Mouse (Mus musculus) stomach, postnatal 0 days (tissue): ENCODE measurements around the gene Swi5. TPM values are rescaled to one million over a fixed set of nuclear protein-coding genes. Genes with fewer than 3 reads are reported as not detected.

Experiments
- ATAC-seq: fragments of 200-750 bp; cut with Nextera tagmentation; 2 replicates; pipeline ENCODE4 v1.8.0; 2017; ENCODE audit not compliant: low FRiP score, low TSS enrichment
- DNase-seq: peaks from one replicate; pipeline ENCODE4 v3.0.0-alpha.2; 2016; ENCODE audit warnings: low spot score
- H3K27ac ChIP-seq: fragments of 300-500 bp; sonication (generic); replicated peaks from 2 replicates; pipeline ENCODE4 v1.5.1; 2014; ENCODE audit warnings: mild to moderate bottlenecking, control low read depth
- H3K27me3 ChIP-seq: fragments of 300-500 bp; sonication (generic); 2 replicates; pipeline ENCODE4 v1.6.1; 2014; ENCODE audit warnings: low read length; ENCODE audit not compliant: control insufficient read depth, insufficient read depth
- H3K36me3 ChIP-seq: fragments of 300-500 bp; sonication (generic); 2 replicates; pipeline ENCODE4 v1.6.1; 2014; ENCODE audit warnings: low read length, mixed read lengths; ENCODE audit not compliant: control insufficient read depth, insufficient read depth
- H3K4me1 ChIP-seq: fragments of 300-500 bp; sonication (generic); replicated peaks from 2 replicates; pipeline ENCODE4 v1.6.1; 2014; ENCODE audit warnings: antibody characterized with exemption; ENCODE audit not compliant: control insufficient read depth, insufficient read depth
- H3K4me2 ChIP-seq: fragments of 300-500 bp; sonication (generic); replicated peaks from 2 replicates; pipeline ENCODE4 v1.6.1; 2014; ENCODE audit warnings: low read depth, mild to moderate bottlenecking, control low read depth, moderate library complexity
- H3K4me3 ChIP-seq: fragments of 300-500 bp; sonication (generic); 2 replicates; pipeline ENCODE4 v1.5.1; 2014; ENCODE audit warnings: low read depth, low read length, control low read depth
- H3K9ac ChIP-seq: fragments of 300-500 bp; sonication (generic); 2 replicates; pipeline ENCODE4 v1.6.1; 2014; ENCODE audit warnings: mild to moderate bottlenecking, low read length, control low read depth, mixed read lengths
- H3K9me3 ChIP-seq: fragments of 300-500 bp; sonication (generic); 2 replicates; pipeline ENCODE4 v1.6.1; 2016; ENCODE audit warnings: low read length; ENCODE audit not compliant: control insufficient read depth
- CTCF ChIP-seq: IDR thresholded peaks from 2 replicates; pipeline ENCODE4 v1.5.1; 2016; ENCODE audit warnings: antibody characterized with exemption, low read depth, mild to moderate bottlenecking, moderate library complexity
- EP300 ChIP-seq: optimal IDR thresholded peaks from 2 replicates; pipeline ENCODE3; 2016; ENCODE audit warnings: antibody characterized with exemption
- WGBS: fragments of 180-500 bp; shearing (Covaris S2); extraction: QIAGEN DNeasy Blood & Tissue Kit; methylation state at CpG from one replicate; pipeline ENCODE4 v1.1.7; 2014; 5-methylcytosine and 5-hydroxymethylcytosine counted together
- polyA plus RNA-seq: library from polyadenylated mRNA; unstranded; fragments of >200 nt; fragmentation: Nextera tagmentation; extraction: Ambion mirVana; gene quantifications from 2 replicates; pipeline ENCODE4 v1.2.1, GENCODE M21; 2015

Swi5 gene
- polyA plus RNA-seq = 254 and 313 TPM in 2 replicates

- peak; percentile 99 for DNase-seq
- H3K9ac ChIP-seq = peak within 1 kb of the TSS; percentile 94
- peak within 1 kb of the TSS; percentile 85 for H3K4me3 ChIP-seq
- 0 out of 2 replicates have a peak, but pooled peaks cover 3% of the 10 kb centered on the region for H3K4me1 ChIP-seq
- H3K9me3 ChIP-seq = no peaks in the 10 kb centered on the region
- peaks cover 14% of the 10 kb centered on the region for H3K36me3 ChIP-seq
- H3K4me2 ChIP-seq = peak within 1 kb of the TSS; percentile 76
- WGBS = under 1% methylated on average over 38 of the region's 41 CpGs
- H3K27ac ChIP-seq = peak within 1 kb of the TSS; percentile 90
- ATAC-seq = peak; percentile 99
- H3K27me3 ChIP-seq = no peaks in the 10 kb centered on the region
- TF ChIP-seq CTCF = 0 out of 2 replicates have a peak, but pooled peaks have one; percentile 8
- no peak for TF ChIP-seq EP300
Observed at GRCm38 (mm10) chr2:32287923-32288367, at the start of gene Swi5. Gene Swi5, minus strand, starts transcription at chr2:32288075.

- DNase-seq (no peak), ATAC-seq (no peak)
- Histone ChIP-seq H3K27me3 (no peaks in the 10 kb centered on the region), H3K4me2 (no peak overlapping the region), H3K36me3 (no peaks in the 10 kb centered on the region), H3K9me3 (no peaks in the 10 kb centered on the region), H3K4me3 (no peak overlapping the region), H3K9ac (no peak overlapping the region), H3K27ac (no peak overlapping the region), H3K4me1 (no peaks in the 10 kb centered on the region)
- TF ChIP-seq CTCF (no peak), EP300 (no peak)
- 49% methylated on average over 15 of the region's 15 CpGs for WGBS
Observed at GRCm38 (mm10) chr2:32335888-32336287, 48.0 kb upstream of the Swi5 start.

GRCm38 (mm10) chr2:32332159-32332558 lies 44.3 kb upstream of the Swi5 start:
- no peak for TF ChIP-seq EP300
- no peak for TF ChIP-seq CTCF
- H3K36me3 ChIP-seq = no peaks in the 10 kb centered on the region

GRCm38 (mm10) chr2:32329531-32329930 lies 41.7 kb upstream of the Swi5 start:
- no peak overlapping the region for H3K9ac ChIP-seq
- DNase-seq = no peak
- no peak overlapping the region for H3K4me3 ChIP-seq
- WGBS = 39% methylated on average over 6 of the region's 6 CpGs
- H3K9me3 ChIP-seq = no peaks in the 10 kb centered on the region
- no peaks in the 10 kb centered on the region for H3K4me1 ChIP-seq
- no peak overlapping the region for H3K4me2 ChIP-seq
- no peaks in the 10 kb centered on the region for H3K27me3 ChIP-seq
- H3K36me3 ChIP-seq = no peaks in the 10 kb centered on the region
- H3K27ac ChIP-seq = peak overlapping the region; percentile 56; the same call in 1 of the 2 replicates
- TF ChIP-seq EP300 (no peak), CTCF (no peak)
- peak; percentile 40; the same call in 1 of the 2 replicates for ATAC-seq

More at GRCm38 (mm10) chr2:32332159-32332558, 44.3 kb upstream of the Swi5 start:
- H3K27ac ChIP-seq = no peak overlapping the region
- no peak overlapping the region for H3K4me3 ChIP-seq
- 84% methylated on average over 5 of the region's 5 CpGs for WGBS
- ATAC-seq = no peak
- H3K4me2 ChIP-seq = no peak overlapping the region
- no peak overlapping the region for H3K9ac ChIP-seq
- H3K27me3 ChIP-seq = no peaks in the 10 kb centered on the region
- H3K4me1 ChIP-seq = no peaks in the 10 kb centered on the region
- no peak for DNase-seq
- no peaks in the 10 kb centered on the region for H3K9me3 ChIP-seq

- ATAC-seq (no peak), DNase-seq (no peak)
- Histone ChIP-seq H3K27ac (peak overlapping the region; percentile 30; the same call in 1 of the 2 replicates), H3K4me1 (no peaks in the 10 kb centered on the region), H3K36me3 (no peaks in the 10 kb centered on the region), H3K9ac (no peak overlapping the region), H3K4me2 (no peak overlapping the region), H3K4me3 (no peak overlapping the region), H3K9me3 (no peaks in the 10 kb centered on the region), H3K27me3 (no peaks in the 10 kb centered on the region)
- TF ChIP-seq CTCF (no peak), EP300 (no peak)
- 41% methylated on average over 13 of the region's 13 CpGs for WGBS
Observed at GRCm38 (mm10) chr2:32328911-32329460, 41.1 kb upstream of the Swi5 start.

- H3K27ac ChIP-seq = no peak overlapping the region
- no peak for ATAC-seq
- H3K36me3 ChIP-seq = no peaks in the 10 kb centered on the region
- no peak overlapping the region for H3K4me2 ChIP-seq
- no peaks in the 10 kb centered on the region for H3K27me3 ChIP-seq
- DNase-seq = no peak
- no peak overlapping the region for H3K4me3 ChIP-seq
- 55% methylated on average over 4 of the region's 4 CpGs for WGBS
- no peak for TF ChIP-seq CTCF
- no peak for TF ChIP-seq EP300
- H3K4me1 ChIP-seq = no peaks in the 10 kb centered on the region
- H3K9me3 ChIP-seq = no peaks in the 10 kb centered on the region
- no peak overlapping the region for H3K9ac ChIP-seq
Observed at GRCm38 (mm10) chr2:32327200-32327599, 39.3 kb upstream of the Swi5 start.
